Mouse (Mus musculus): Measurements from ENCODE around the gene Yod1. TPM values are rescaled to one million over a fixed set of nuclear protein-coding genes. Genes with fewer than 3 reads are reported as not detected.

Gene Yod1
- polyA plus RNA-seq, 1 experiment from 2014 or later: 9.5 TPM

DNA sequence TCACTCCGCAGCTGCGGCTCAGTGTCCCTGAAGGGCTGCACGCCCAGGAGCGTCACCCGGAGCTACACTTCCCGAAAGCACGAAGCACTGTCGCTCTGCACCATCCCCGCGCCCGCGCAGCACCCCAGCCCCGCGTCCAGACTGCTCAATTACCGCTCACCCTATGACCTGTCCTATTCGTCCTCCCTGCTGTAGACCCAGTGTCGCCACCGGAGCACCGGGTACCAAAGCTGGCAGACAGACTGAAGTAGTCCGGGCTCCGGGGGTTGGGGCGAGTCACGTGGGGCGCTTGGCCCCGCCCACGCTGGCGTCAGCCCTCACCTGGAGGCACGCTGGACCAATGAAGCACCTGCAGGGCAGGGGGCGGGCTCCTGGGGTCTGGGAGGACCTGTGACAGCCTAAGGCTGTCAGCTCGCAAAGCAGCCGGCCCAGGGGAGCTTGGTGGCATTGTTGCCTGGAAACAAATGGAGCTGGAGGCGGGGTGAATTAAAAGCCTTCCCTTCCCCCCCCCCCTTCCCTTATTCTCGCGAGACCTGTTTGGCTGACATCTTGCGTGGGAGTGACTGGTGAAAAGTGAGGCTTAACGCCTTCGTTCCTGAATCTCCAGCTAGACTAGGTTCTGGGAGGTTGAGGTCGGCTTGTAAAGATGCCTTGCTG is 1.4 kb upstream of the Yod1 start, which contains the start of gene Gm29427:
Gm29427 (minus strand) TSS at position 239 of the 657 bp plus-strand sequence.
- peak; percentile 89 for ATAC-seq (replicated peaks; ENCODE audit: insufficient number of reproducible peaks, insufficient read depth, low FRiP score, low read depth)
- peaks cover 20% of the 10 kb centered on the region for H3K4me1 ChIP-seq (replicated peaks)
- 0 out of 2 replicates have a peak, but pooled peaks cover 8% of the 10 kb centered on the region for H3K36me3 ChIP-seq
- H3K9me3 ChIP-seq (replicated peaks): no peaks in the 10 kb centered on the region
- H3K27me3 ChIP-seq: no peaks in the 10 kb centered on the region
- WGBS: under 1% methylated on average over 38 of the region's 38 CpGs
- peak within 1 kb of the TSS; percentile 99 for H3K4me3 ChIP-seq
- peak within 1 kb of the TSS; percentile 91 for H3K27ac ChIP-seq
- peak within 1 kb of the TSS; percentile 95 for H3K4me2 ChIP-seq
- peak within 1 kb of the TSS; percentile 97 for H3K9ac ChIP-seq

GRCm38 (mm10) chr1:130716218-130716512 is 962 bp upstream of the Yod1 start:
- Histone ChIP-seq H3K27me3 (no peaks in the 10 kb centered on the region), H3K4me1 (replicated peaks) (peaks cover 19% of the 10 kb centered on the region), H3K4me3 (peak overlapping the region; percentile 99), H3K27ac (peak overlapping the region; percentile 91), H3K4me2 (peak overlapping the region; percentile 95), H3K9me3 (replicated peaks) (no peaks in the 10 kb centered on the region), H3K9ac (peak overlapping the region; percentile 97), H3K36me3 (0 out of 2 replicates have a peak, but pooled peaks cover 8% of the 10 kb centered on the region)
- WGBS: under 1% methylated on average over 3 of the region's 3 CpGs
- no peak for ATAC-seq (replicated peaks; ENCODE audit: insufficient number of reproducible peaks, insufficient read depth, low FRiP score, low read depth)

DNA sequence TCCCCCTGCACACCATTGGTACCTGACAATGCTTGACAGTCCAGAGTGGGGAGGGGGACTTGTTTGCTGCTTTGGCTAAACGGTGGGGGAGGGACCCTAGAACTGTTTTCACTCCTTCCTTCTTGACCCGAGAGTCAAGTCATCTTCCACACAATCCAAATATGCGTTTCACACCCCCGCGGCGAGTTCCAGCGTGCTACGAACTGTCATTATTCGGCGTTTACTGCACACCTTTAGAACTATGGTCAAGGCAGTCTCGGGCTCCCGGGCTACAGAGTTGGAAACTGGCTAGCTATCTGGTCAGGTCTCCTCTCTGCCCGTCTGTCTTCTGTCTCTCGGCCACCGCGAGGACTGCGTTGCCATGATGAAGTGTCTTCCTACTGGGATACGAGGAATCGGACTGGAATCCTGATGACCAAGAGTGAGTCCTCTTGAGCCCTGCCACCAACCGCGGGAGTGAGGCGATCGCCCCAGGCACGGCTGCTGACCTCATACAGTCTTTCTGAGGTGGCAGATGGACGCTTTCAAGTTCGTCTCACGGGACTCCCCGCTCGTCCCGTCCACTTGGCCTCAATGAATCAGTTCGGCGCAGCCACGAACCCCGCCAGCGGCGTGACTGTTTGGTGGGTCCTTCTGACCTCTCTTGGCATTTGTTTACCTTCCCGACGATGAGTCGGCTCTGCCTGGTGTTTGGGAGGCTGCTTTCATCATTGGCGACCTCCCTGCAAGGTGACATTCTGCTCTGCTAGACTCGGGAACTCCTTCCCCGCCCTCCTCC is 425 bp upstream of the Yod1 start:
- WGBS: 1% methylated on average over 42 of the region's 42 CpGs
- Histone ChIP-seq H3K4me3 (peak overlapping the region; percentile 99), H3K4me2 (peak overlapping the region; percentile 95), H3K36me3 (0 out of 2 replicates have a peak, but pooled peaks cover 8% of the 10 kb centered on the region), H3K9me3 (replicated peaks) (no peaks in the 10 kb centered on the region), H3K27me3 (no peaks in the 10 kb centered on the region), H3K4me1 (replicated peaks) (peaks cover 19% of the 10 kb centered on the region), H3K9ac (peak overlapping the region; percentile 97), H3K27ac (peak overlapping the region; percentile 91)
- ATAC-seq (replicated peaks; ENCODE audit: insufficient number of reproducible peaks, insufficient read depth, low FRiP score, low read depth): peak; percentile 17

- no peak for ATAC-seq (replicated peaks; ENCODE audit: insufficient number of reproducible peaks, insufficient read depth, low FRiP score, low read depth)
- Histone ChIP-seq H3K4me1 (replicated peaks) (0 out of 2 replicates have a peak, but pooled peaks cover under 1% of the 10 kb centered on the region), H3K4me2 (no peak overlapping the region), H3K9ac (no peak overlapping the region), H3K36me3 (0 out of 2 replicates have a peak, but pooled peaks cover 1% of the 10 kb centered on the region), H3K27me3 (no peaks in the 10 kb centered on the region), H3K27ac (no peak overlapping the region), H3K9me3 (replicated peaks) (no peaks in the 10 kb centered on the region), H3K4me3 (no peak overlapping the region)
- WGBS: 90% methylated on average over 5 of the region's 5 CpGs
Measured at GRCm38 (mm10) chr1:130724206-130724605, 7.1 kb downstream of the Yod1 start.

GRCm38 (mm10) chr1:130726396-130726795 is 9.3 kb downstream of the Yod1 start:
- no peaks in the 10 kb centered on the region for H3K36me3 ChIP-seq
- no peaks in the 10 kb centered on the region for H3K9me3 ChIP-seq (replicated peaks)
- H3K4me3 ChIP-seq: no peak overlapping the region
- H3K27ac ChIP-seq: no peak overlapping the region
- H3K4me2 ChIP-seq: no peak overlapping the region
- peaks cover 1% of the 10 kb centered on the region; the same call in 1 of the 2 replicates for H3K4me1 ChIP-seq (replicated peaks)
- H3K9ac ChIP-seq: no peak overlapping the region
- 94% methylated on average over 2 of the region's 2 CpGs for WGBS
- ATAC-seq (replicated peaks; ENCODE audit: insufficient number of reproducible peaks, insufficient read depth, low FRiP score, low read depth): no peak
- H3K27me3 ChIP-seq: no peaks in the 10 kb centered on the region

GRCm38 (mm10) chr1:130728070-130728469 is 10.9 kb downstream of the Yod1 start:
- H3K9ac ChIP-seq: no peak overlapping the region
- no peak overlapping the region for H3K27ac ChIP-seq
- no peak overlapping the region for H3K4me2 ChIP-seq
- H3K9me3 ChIP-seq (replicated peaks): no peaks in the 10 kb centered on the region
- no peaks in the 10 kb centered on the region for H3K36me3 ChIP-seq
- peaks cover 8% of the 10 kb centered on the region for H3K4me1 ChIP-seq (replicated peaks)
- 44% methylated on average over 1 of the region's 1 CpGs for WGBS
- no peak for ATAC-seq (replicated peaks; ENCODE audit: insufficient number of reproducible peaks, insufficient read depth, low FRiP score, low read depth)
- no peak overlapping the region for H3K4me3 ChIP-seq
- no peaks in the 10 kb centered on the region for H3K27me3 ChIP-seq

GRCm38 (mm10) chr1:130728708-130729107 is 11.6 kb downstream of the Yod1 start:
- Histone ChIP-seq H3K9ac (no peak overlapping the region), H3K9me3 (replicated peaks) (no peaks in the 10 kb centered on the region), H3K4me1 (replicated peaks) (peaks cover 12% of the 10 kb centered on the region), H3K27ac (no peak overlapping the region), H3K27me3 (no peaks in the 10 kb centered on the region), H3K36me3 (no peaks in the 10 kb centered on the region), H3K4me2 (no peak overlapping the region), H3K4me3 (no peak overlapping the region)
- ATAC-seq (replicated peaks; ENCODE audit: insufficient number of reproducible peaks, insufficient read depth, low FRiP score, low read depth): no peak
- WGBS: 88% methylated on average over 3 of the region's 3 CpGs

DNA sequence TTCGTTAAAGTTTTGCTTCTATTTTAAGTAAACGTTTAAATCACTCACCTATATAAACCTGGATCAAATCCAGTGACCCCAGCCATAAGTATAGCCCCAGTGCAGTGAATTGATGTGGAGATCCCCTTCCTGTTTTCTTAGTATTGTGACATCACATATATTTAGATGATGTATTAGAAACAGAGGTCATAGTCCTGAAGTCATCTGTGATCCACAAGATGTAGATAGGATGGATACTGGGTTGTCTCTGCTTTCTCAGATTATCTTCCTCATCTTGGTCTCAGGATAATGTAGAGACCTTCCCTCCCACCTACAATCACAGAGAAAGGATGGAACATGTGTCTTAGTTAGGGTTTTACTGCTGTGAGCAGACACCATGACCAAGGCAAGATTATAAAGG is 12.0 kb downstream of the Yod1 start, which contains the start of gene Pfkfb2:
Pfkfb2 (minus strand) TSS at position 101 of the 400 bp plus-strand sequence.
- 70% methylated on average over 2 of the region's 2 CpGs for WGBS

DNA sequence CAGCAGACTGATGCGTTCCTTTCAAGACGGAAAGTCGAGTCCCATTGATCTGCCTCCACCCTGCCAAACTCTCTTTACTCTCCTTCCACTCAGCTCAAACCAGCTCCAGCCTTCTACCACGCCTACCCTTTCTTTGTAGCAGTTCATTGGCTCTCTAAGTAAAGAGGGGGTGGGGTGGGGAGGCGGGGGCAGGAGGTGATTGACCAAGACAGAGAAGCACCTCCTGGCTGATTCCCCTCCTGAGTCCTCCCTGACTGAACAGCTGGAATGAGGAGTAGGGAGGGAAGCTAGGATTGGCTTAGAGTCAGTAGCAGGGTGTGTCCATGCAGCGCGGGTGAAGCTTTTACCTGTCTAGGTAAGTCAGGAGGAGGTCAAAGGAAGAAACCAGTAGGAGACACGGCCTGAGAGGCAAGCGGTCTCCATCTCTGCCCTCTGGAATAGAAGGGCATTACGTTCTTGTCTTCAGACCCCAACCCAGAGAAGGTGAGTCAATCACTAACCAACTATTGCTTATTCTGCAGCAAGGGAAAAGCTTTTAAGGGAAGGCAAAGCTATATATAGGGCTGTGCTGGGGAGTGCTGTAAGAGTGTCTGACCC is 14.7 kb downstream of the Yod1 start, which contains the start of gene AA986860:
AA986860 (plus strand) TSS at position 236 of the 597 bp plus-strand sequence.
- Histone ChIP-seq H3K27me3 (no peaks in the 10 kb centered on the region), H3K4me1 (replicated peaks) (peaks cover 19% of the 10 kb centered on the region), H3K36me3 (no peaks in the 10 kb centered on the region), H3K9ac (no peak within 1 kb of the TSS), H3K4me2 (peak within 1 kb of the TSS; percentile 56), H3K4me3 (peak within 1 kb of the TSS; percentile 17), H3K9me3 (replicated peaks) (no peaks in the 10 kb centered on the region), H3K27ac (no peak within 1 kb of the TSS)
- ATAC-seq (replicated peaks; ENCODE audit: insufficient number of reproducible peaks, insufficient read depth, low FRiP score, low read depth): peak; percentile 71; the same call in 1 of the 2 replicates
- WGBS: 11% methylated on average over 10 of the region's 10 CpGs

More for the DNA sequence above, 12.0 kb downstream of the Yod1 start, which contains the start of gene Pfkfb2:
- H3K4me2 ChIP-seq: no peak within 1 kb of the TSS
- no peaks in the 10 kb centered on the region for H3K9me3 ChIP-seq (replicated peaks)
- H3K27me3 ChIP-seq: no peaks in the 10 kb centered on the region
- no peak within 1 kb of the TSS for H3K9ac ChIP-seq
- no peaks in the 10 kb centered on the region for H3K36me3 ChIP-seq
- H3K27ac ChIP-seq: no peak within 1 kb of the TSS
- no peak for ATAC-seq (replicated peaks; ENCODE audit: insufficient number of reproducible peaks, insufficient read depth, low FRiP score, low read depth)
- peaks cover 12% of the 10 kb centered on the region for H3K4me1 ChIP-seq (replicated peaks)
- H3K4me3 ChIP-seq: no peak within 1 kb of the TSS

DNA sequence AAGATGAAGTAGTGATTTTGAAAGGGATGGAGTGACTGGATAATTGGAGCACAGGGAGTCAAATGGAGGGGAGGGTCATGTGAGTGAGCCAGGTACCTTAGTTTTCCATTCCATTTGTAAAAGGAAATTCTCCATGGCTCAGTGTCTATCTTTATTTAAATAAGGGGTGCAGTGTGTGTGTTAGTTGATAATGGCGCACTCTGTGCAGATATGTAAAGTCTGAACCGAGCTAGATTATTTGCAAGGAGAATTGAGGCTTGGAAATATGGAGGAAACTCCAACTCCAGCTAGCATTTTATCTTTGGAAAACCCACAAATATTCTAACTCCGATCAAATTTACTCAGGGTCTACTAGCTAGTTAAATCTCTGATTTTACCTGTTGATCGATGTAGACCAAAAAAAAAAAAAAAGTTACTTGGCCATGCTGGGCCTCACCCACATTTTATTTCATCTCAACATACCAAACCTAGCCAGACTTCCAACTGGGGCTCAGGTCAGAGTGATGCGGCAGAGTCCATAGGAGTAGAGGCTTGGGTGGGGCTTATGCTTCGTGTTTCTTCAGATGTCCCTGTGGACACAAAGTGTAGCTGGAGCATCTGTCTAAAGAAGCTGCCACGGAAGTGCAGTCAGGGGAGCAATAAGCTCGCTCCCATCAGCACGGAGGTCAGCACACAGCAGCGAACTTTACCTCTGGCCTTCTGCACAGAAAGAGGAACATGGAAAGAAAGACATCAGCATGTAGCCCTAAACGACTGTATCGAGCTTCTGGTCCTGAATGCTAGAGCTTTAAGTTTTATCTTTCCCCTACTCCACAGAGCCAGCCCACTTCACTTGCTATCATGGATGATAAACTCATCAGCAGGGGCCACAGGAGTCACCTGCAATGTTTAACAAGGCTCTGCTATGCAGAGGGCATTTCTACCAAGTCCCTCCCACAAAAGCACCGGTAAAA is 15.9 kb downstream of the Yod1 start:
- 0 out of 2 replicates have a peak, but pooled peaks cover 3% of the 10 kb centered on the region for H3K27me3 ChIP-seq
- H3K9ac ChIP-seq: no peak overlapping the region
- no peak overlapping the region for H3K27ac ChIP-seq
- no peaks in the 10 kb centered on the region for H3K9me3 ChIP-seq (replicated peaks)
- H3K36me3 ChIP-seq: no peaks in the 10 kb centered on the region
- H3K4me3 ChIP-seq: no peak overlapping the region
- H3K4me1 ChIP-seq (replicated peaks): peaks cover 19% of the 10 kb centered on the region
- no peak overlapping the region for H3K4me2 ChIP-seq
- ATAC-seq (replicated peaks; ENCODE audit: insufficient number of reproducible peaks, insufficient read depth, low FRiP score, low read depth): no peak
- WGBS: 76% methylated on average over 13 of the region's 13 CpGs

Data from heart, embryonic 15.5 days (tissue).